27 mouse cellular contexts compared by ENCODE assay signal in genomic region chr12:108926606-108927111, GRCm38 (mm10). TPM values are rescaled to one million over a fixed set of nuclear protein-coding genes. Genes with fewer than 3 reads are reported as not detected.
DNase-seq lines count a peak whose midpoint lies in the region; ATAC-seq and TF ChIP-seq lines count a peak whose summit lies in the region.
"Had no signal": no experiment of that assay in that cellular context is flagged by ENCODE, and none has a peak within 500 bp of the region (broad histone marks: within the 10 kb centered on the region; RNA-seq: fewer than 3 reads in every experiment).

No protein-coding gene starts in this region.

- no peak overlapping the region for H3K9ac ChIP-seq in forebrain, embryonic 14.5 days (ENCODE audit: low read length)
- H3K9ac ChIP-seq in forebrain, embryonic 16.5 days (replicated peaks; ENCODE audit: low read depth, low read length) = no peak overlapping the region
- H3K9ac ChIP-seq in midbrain, embryonic 12.5 days (replicated peaks) = no peak overlapping the region
- H3K9ac ChIP-seq in midbrain, postnatal 0 days (replicated peaks; ENCODE audit: low read length, poor library complexity, severe bottlenecking) = no peak overlapping the region
- H3K9ac ChIP-seq in hindbrain, embryonic 12.5 days = no peak overlapping the region
- no peak overlapping the region for H3K9ac ChIP-seq in neural tube, embryonic 14.5 days (replicated peaks; ENCODE audit: low read depth, low read length)
- H3K9ac ChIP-seq: embryonic facial prominence, embryonic 15.5 days; forebrain, embryonic 15.5 days; limb, embryonic 13.5 days; lung, embryonic 15.5 days had no signal

- H3K9me3 ChIP-seq in forebrain, embryonic 14.5 days (replicated peaks; ENCODE audit: control insufficient read depth, low read length) = no peaks in the 10 kb centered on the region
- no peaks in the 10 kb centered on the region for H3K9me3 ChIP-seq in forebrain, embryonic 16.5 days (ENCODE audit: control insufficient read depth, low read length)
- H3K9me3 ChIP-seq in midbrain, embryonic 12.5 days = no peaks in the 10 kb centered on the region
- no peaks in the 10 kb centered on the region for H3K9me3 ChIP-seq in midbrain, postnatal 0 days (ENCODE audit: low read length)
- H3K9me3 ChIP-seq in hindbrain, embryonic 12.5 days (replicated peaks) = no peaks in the 10 kb centered on the region
- H3K9me3 ChIP-seq in neural tube, embryonic 14.5 days (ENCODE audit: control insufficient read depth, low read length) = no peaks in the 10 kb centered on the region
- H3K9me3 ChIP-seq: embryonic facial prominence, embryonic 10.5 days; embryonic facial prominence, embryonic 15.5 days; forebrain, embryonic 15.5 days; limb, embryonic 13.5 days; lung, embryonic 15.5 days had no signal

- H3K4me1 ChIP-seq in forebrain, embryonic 14.5 days (ENCODE audit: control insufficient read depth, insufficient read depth, low read length) = peaks cover 2% of the 10 kb centered on the region; the same call in 1 of the 2 replicates
- peaks cover 10% of the 10 kb centered on the region; the same call in 1 of the 2 replicates for H3K4me1 ChIP-seq in forebrain, embryonic 16.5 days (replicated peaks; ENCODE audit: control insufficient read depth, insufficient read depth, low read length)
- peaks cover 14% of the 10 kb centered on the region for H3K4me1 ChIP-seq in midbrain, embryonic 12.5 days
- H3K4me1 ChIP-seq in midbrain, postnatal 0 days (ENCODE audit: insufficient read depth, low read length) = no peaks in the 10 kb centered on the region; the same call in 1 of the 2 replicates
- H3K4me1 ChIP-seq in hindbrain, embryonic 12.5 days = peaks cover 34% of the 10 kb centered on the region
- H3K4me1 ChIP-seq in neural tube, embryonic 14.5 days (ENCODE audit: control insufficient read depth, insufficient read depth, low read length) = peaks cover 10% of the 10 kb centered on the region; the same call in 1 of the 2 replicates
- H3K4me1 ChIP-seq: limb, embryonic 13.5 days had no signal

- no peaks in the 10 kb centered on the region for H3K36me3 ChIP-seq in forebrain, embryonic 14.5 days (ENCODE audit: control insufficient read depth, insufficient read depth, low read length)
- no peaks in the 10 kb centered on the region for H3K36me3 ChIP-seq in forebrain, embryonic 16.5 days (ENCODE audit: control insufficient read depth, insufficient read depth)
- no peaks in the 10 kb centered on the region for H3K36me3 ChIP-seq in midbrain, embryonic 12.5 days
- no peaks in the 10 kb centered on the region for H3K36me3 ChIP-seq in midbrain, postnatal 0 days (ENCODE audit: insufficient read depth, low read length)
- H3K36me3 ChIP-seq in hindbrain, embryonic 12.5 days = no peaks in the 10 kb centered on the region
- H3K36me3 ChIP-seq in neural tube, embryonic 14.5 days (ENCODE audit: control insufficient read depth, insufficient read depth, low read length) = no peaks in the 10 kb centered on the region
- H3K36me3 ChIP-seq: embryonic facial prominence, embryonic 10.5 days; embryonic facial prominence, embryonic 15.5 days; forebrain, embryonic 15.5 days; limb, embryonic 13.5 days; lung, embryonic 15.5 days had no signal

- no peak for ATAC-seq in forebrain, embryonic 14.5 days
- ATAC-seq in forebrain, embryonic 16.5 days = no peak
- 0 out of 2 replicates have a peak, but pooled peaks have one; percentile 54 for ATAC-seq in midbrain, embryonic 12.5 days (ENCODE audit: low FRiP score, low read depth)
- no peak for ATAC-seq in midbrain, postnatal 0 days (ENCODE audit: low FRiP score)
- 0 out of 2 replicates have a peak, but pooled peaks have one; percentile 54 for ATAC-seq in hindbrain, embryonic 12.5 days (ENCODE audit: low FRiP score)
- ATAC-seq in neural tube, embryonic 14.5 days (ENCODE audit: low read depth) = no peak
- ATAC-seq: forebrain, embryonic 15.5 days; inflammation-experienced regulatory T-cells, adult 6 months; Patski had no signal

- 70% methylated on average over 9 of the region's 11 CpGs for WGBS in forebrain, embryonic 14.5 days
- WGBS in forebrain, embryonic 16.5 days = 51% methylated on average over 8 of the region's 11 CpGs
- 47% methylated on average over 9 of the region's 11 CpGs for WGBS in midbrain, embryonic 12.5 days
- WGBS in midbrain, postnatal 0 days = 40% methylated on average over 10 of the region's 11 CpGs
- 34% methylated on average over 10 of the region's 11 CpGs for WGBS in hindbrain, embryonic 12.5 days
- WGBS in neural tube, embryonic 14.5 days = 35% methylated on average over 9 of the region's 11 CpGs

- H3K27me3 ChIP-seq in forebrain, embryonic 14.5 days (replicated peaks; ENCODE audit: control insufficient read depth, insufficient read depth, low read length) = no peaks in the 10 kb centered on the region
- no peaks in the 10 kb centered on the region for H3K27me3 ChIP-seq in forebrain, embryonic 16.5 days (replicated peaks; ENCODE audit: control insufficient read depth, insufficient read depth, low read length)
- no peaks in the 10 kb centered on the region for H3K27me3 ChIP-seq in midbrain, embryonic 12.5 days
- H3K27me3 ChIP-seq in midbrain, postnatal 0 days (ENCODE audit: insufficient read depth, low read length) = no peaks in the 10 kb centered on the region
- H3K27me3 ChIP-seq in hindbrain, embryonic 12.5 days = no peaks in the 10 kb centered on the region
- no peaks in the 10 kb centered on the region for H3K27me3 ChIP-seq in neural tube, embryonic 14.5 days (ENCODE audit: control insufficient read depth, insufficient read depth, low read length)
- H3K27me3 ChIP-seq: forebrain, embryonic 15.5 days; lung, embryonic 15.5 days; Patski had no signal

- TF ChIP-seq CTCF in midbrain, postnatal 0 days (IDR thresholded peaks at IDR 0.05) = no peak

- DNase-seq in forebrain, embryonic 14.5 days (ENCODE audit: low spot score) = peak; percentile 45
- DNase-seq in midbrain, postnatal 0 days (ENCODE audit: low spot score) = no peak
- DNase-seq in left cerebral cortex, adult 9 months (ENCODE audit: low spot score in 2 of 2) = no peak
- DNase-seq: adrenal gland, postnatal 14 days; cerebellum, adult 11-12 months; cerebellum, adult 9-11 months; gastrocnemius, adult 2 months; gastrocnemius, postnatal 36 days; heart, adult 18-20 months; heart, postnatal 36 days; kidney, adult 11 months; kidney, postnatal 36 days had no signal

- H3K4me3 ChIP-seq in forebrain, embryonic 14.5 days (ENCODE audit: low read depth, low read length) = no peak overlapping the region
- no peak overlapping the region for H3K4me3 ChIP-seq in forebrain, embryonic 16.5 days (replicated peaks; ENCODE audit: low read length)
- no peak overlapping the region for H3K4me3 ChIP-seq in midbrain, embryonic 12.5 days
- no peak overlapping the region for H3K4me3 ChIP-seq in midbrain, postnatal 0 days (ENCODE audit: low read depth, low read length)
- no peak overlapping the region for H3K4me3 ChIP-seq in hindbrain, embryonic 12.5 days
- H3K4me3 ChIP-seq in neural tube, embryonic 14.5 days (ENCODE audit: low read depth, low read length) = no peak overlapping the region
- H3K4me3 ChIP-seq: embryonic facial prominence, embryonic 10.5 days; embryonic facial prominence, embryonic 15.5 days; forebrain, embryonic 15.5 days; gastrocnemius, adult 2 months; layer of hippocampus, adult 2 months; left cerebral cortex, adult 2 months; limb, embryonic 13.5 days; lung, embryonic 15.5 days had no signal

- no peak overlapping the region for H3K4me2 ChIP-seq in forebrain, embryonic 14.5 days (ENCODE audit: low read length)
- no peak overlapping the region for H3K4me2 ChIP-seq in forebrain, embryonic 16.5 days (ENCODE audit: low read length)
- H3K4me2 ChIP-seq in midbrain, embryonic 12.5 days (replicated peaks) = no peak overlapping the region
- H3K4me2 ChIP-seq in midbrain, postnatal 0 days (ENCODE audit: low read depth, low read length, poor library complexity, severe bottlenecking) = no peak overlapping the region
- no peak overlapping the region for H3K4me2 ChIP-seq in hindbrain, embryonic 12.5 days (replicated peaks)
- H3K4me2 ChIP-seq in neural tube, embryonic 14.5 days (ENCODE audit: low read depth, low read length) = no peak overlapping the region
- H3K4me2 ChIP-seq: embryonic facial prominence, embryonic 15.5 days; forebrain, embryonic 15.5 days; heart, embryonic 11.5 days; limb, embryonic 13.5 days; liver, embryonic 11.5 days; lung, embryonic 15.5 days had no signal

- H3K27ac ChIP-seq in forebrain, embryonic 14.5 days (ENCODE audit: low read depth, low read length) = 0 out of 2 replicates have a peak overlapping the region, but pooled peaks have one; percentile 9
- no peak overlapping the region for H3K27ac ChIP-seq in forebrain, embryonic 16.5 days (ENCODE audit: low read length)
- H3K27ac ChIP-seq in midbrain, embryonic 12.5 days (replicated peaks) = peak overlapping the region; percentile 69; the same call in 1 of the 2 replicates
- H3K27ac ChIP-seq in midbrain, postnatal 0 days (ENCODE audit: low read depth, low read length) = no peak overlapping the region
- H3K27ac ChIP-seq in hindbrain, embryonic 12.5 days = peak overlapping the region; percentile 58
- H3K27ac ChIP-seq in neural tube, embryonic 14.5 days (ENCODE audit: low read depth, low read length) = 0 out of 2 replicates have a peak overlapping the region, but pooled peaks have one; percentile 5
- H3K27ac ChIP-seq: embryonic facial prominence, embryonic 10.5 days; embryonic facial prominence, embryonic 15.5 days; forebrain, embryonic 15.5 days; gastrocnemius, adult 2 months; layer of hippocampus, adult 2 months; left cerebral cortex, adult 2 months; limb, embryonic 13.5 days; lung, embryonic 15.5 days had no signal

RNA-seq across cellular contexts. Expression of gene Wars, which starts 32.7 kb away (rescaled TPM):
- 101 and 113 TPM in 2 replicates for polyA plus RNA-seq in forebrain, embryonic 14.5 days (2014; fragmentation: Nextera tagmentation; extraction: Ambion mirVana)
- 113 and 114 TPM in 2 replicates for polyA plus RNA-seq in forebrain, embryonic 16.5 days (2015; fragmentation: Nextera tagmentation; extraction: Ambion mirVana)
- polyA plus RNA-seq in midbrain, embryonic 12.5 days (2016; fragmentation: Nextera tagmentation; extraction: Ambion mirVana) = 124 TPM in 2 replicates
- 108 and 142 TPM in 2 replicates for total RNA-seq in midbrain, postnatal 0 days (2014; rRNA removed)
- polyA plus RNA-seq in midbrain, postnatal 0 days (2015; fragmentation: Nextera tagmentation; extraction: Ambion mirVana) = 97.3 and 99.1 TPM in 2 replicates
- 111 and 113 TPM in 2 replicates for polyA plus RNA-seq in hindbrain, embryonic 12.5 days (2016; fragmentation: Nextera tagmentation; extraction: Ambion mirVana)
- polyA plus RNA-seq in neural tube, embryonic 14.5 days (2014; fragmentation: Nextera tagmentation; extraction: Ambion mirVana) = 102 and 110 TPM in 2 replicates

RNA-seq across cellular contexts. Expression of gene Wdr25, which starts 33.2 kb away (rescaled TPM):
- 3.5 and 3.7 TPM in 2 replicates for polyA plus RNA-seq in forebrain, embryonic 14.5 days (2014; fragmentation: Nextera tagmentation; extraction: Ambion mirVana)
- polyA plus RNA-seq in forebrain, embryonic 16.5 days (2015; fragmentation: Nextera tagmentation; extraction: Ambion mirVana) = 8.6 and 9.1 TPM in 2 replicates
- 8.6 and 9.0 TPM in 2 replicates for polyA plus RNA-seq in midbrain, embryonic 12.5 days (2016; fragmentation: Nextera tagmentation; extraction: Ambion mirVana)
- total RNA-seq in midbrain, postnatal 0 days (2014; rRNA removed) = 5.2 and 6.5 TPM in 2 replicates
- polyA plus RNA-seq in midbrain, postnatal 0 days (2015; fragmentation: Nextera tagmentation; extraction: Ambion mirVana) = 5.1 and 6.1 TPM in 2 replicates
- 8.1 and 9.7 TPM in 2 replicates for polyA plus RNA-seq in hindbrain, embryonic 12.5 days (2016; fragmentation: Nextera tagmentation; extraction: Ambion mirVana)
- 4.5 and 5.0 TPM in 2 replicates for polyA plus RNA-seq in neural tube, embryonic 14.5 days (2014; fragmentation: Nextera tagmentation; extraction: Ambion mirVana)

Comparison
In these comparisons a context has a peak if more than half of its experiments do, and no peak if none do; other contexts are left out.
1. ATAC-seq: peak in midbrain, embryonic 12.5 days (single experiment) and hindbrain, embryonic 12.5 days (single experiment); none in forebrain, embryonic 14.5 days (single experiment), forebrain, embryonic 16.5 days (single experiment), midbrain, postnatal 0 days (single experiment) and neural tube, embryonic 14.5 days (single experiment).
2. H3K27ac ChIP-seq: peak in forebrain, embryonic 14.5 days (single experiment), midbrain, embryonic 12.5 days (single experiment), hindbrain, embryonic 12.5 days (single experiment) and neural tube, embryonic 14.5 days (single experiment); none in forebrain, embryonic 16.5 days (single experiment) and midbrain, postnatal 0 days (single experiment).